Mouse (Mus musculus): Measurements from ENCODE around the gene Cd63.

DNA sequence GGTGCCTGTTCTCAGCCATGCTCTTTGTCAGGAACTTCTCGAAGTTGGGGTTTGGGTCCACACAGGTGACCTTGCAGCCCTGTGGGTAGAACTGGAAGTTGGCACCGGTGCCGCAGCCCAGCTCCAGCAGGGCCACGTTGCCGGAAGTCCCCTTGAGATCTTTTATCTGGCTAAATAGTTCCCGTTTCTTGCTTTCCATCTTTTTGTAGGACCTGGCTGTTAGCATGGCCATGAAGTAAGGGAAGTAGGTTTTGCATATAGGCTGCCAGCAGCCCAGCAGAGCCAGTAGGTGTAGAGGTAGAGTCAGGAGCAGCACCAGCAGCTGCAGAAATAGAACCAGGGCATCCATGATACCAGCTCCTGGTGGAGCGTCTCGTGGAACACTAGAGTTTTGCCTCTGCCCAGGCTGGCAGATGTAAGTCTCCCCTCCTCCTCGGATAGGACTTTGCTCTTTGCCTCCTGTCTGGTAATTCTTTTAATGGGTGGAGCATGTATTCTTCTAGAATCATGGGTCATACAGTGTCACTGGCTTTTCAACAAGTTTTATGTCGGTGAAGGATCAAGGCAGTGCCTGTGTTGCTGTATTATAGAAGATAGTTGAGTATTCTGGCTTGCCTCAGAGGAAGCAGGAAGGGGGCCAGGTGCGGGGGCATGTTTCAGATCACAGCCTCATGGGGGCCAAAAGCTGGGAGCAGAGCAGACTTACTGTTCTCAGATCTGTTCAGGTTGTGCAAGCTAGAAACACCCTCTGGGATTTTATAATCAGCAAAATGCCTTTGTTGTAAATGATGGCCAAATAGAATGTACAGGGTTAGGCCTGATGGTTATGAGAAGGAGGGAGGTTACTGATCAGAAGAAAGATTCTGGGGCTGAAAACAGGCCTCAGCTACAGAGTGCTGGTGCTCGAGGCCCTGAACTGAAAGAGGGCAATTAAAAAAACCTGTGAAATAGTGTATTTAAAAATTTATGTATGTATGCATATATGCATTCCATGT, 60.1 kb downstream of the Cd63 start, which contains the start of gene Mettl7b:
- TF ChIP-seq POLR2A (IDR thresholded peaks at IDR 0.05; ENCODE audit: insufficient read depth, low read length) (no peak), EP300 (IDR thresholded peaks at IDR 0.05; ENCODE audit: insufficient read depth, low read depth, low read length) (no peak)

All from ES-Bruce4 (cell line).